Mouse (Mus musculus): Measurements from ENCODE around the gene Mpzl1. TPM values are rescaled to one million over a fixed set of nuclear protein-coding genes. Genes with fewer than 3 reads are reported as not detected.

Gene Mpzl1
- total and polyA plus RNA-seq, 2 experiments from 2014 or later, result 17.9 to 57.5 TPM

DNA sequence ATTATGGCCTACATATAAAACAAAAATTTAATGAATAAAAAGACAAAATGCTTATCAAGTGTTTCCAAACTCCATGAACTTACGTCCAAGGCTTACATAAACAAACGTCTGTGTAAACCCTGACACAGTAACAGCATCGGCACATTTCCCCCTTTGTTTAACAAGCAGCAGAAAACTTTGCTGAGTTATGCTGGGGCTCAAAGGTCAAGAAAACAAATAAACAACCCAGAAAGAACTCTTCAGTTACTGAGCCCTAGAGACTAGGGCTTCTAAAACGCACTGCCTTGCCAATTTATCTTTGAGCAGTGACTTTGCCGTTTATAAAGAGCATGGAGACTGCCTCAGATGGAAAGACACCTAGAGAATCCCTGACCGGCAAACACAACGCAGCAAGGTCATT lies 17.7 kb downstream of the Mpzl1 start:
- Histone ChIP-seq H3K4me3 (ENCODE audit: low read depth, low read length) (no peak overlapping the region), H3K9me3 (replicated peaks; ENCODE audit: control insufficient read depth, low read length) (0 out of 2 replicates have a peak, but pooled peaks cover 8% of the 10 kb centered on the region), H3K4me2 (ENCODE audit: low read depth, low read length) (no peak overlapping the region), H3K36me3 (replicated peaks; ENCODE audit: control insufficient read depth, insufficient read depth, low read length) (peaks cover 11% of the 10 kb centered on the region), H3K27me3 (ENCODE audit: control insufficient read depth, insufficient read depth, low read length) (no peaks in the 10 kb centered on the region), H3K9ac (replicated peaks; ENCODE audit: low read depth, low read length) (no peak overlapping the region), H3K27ac (ENCODE audit: low read depth) (peak overlapping the region; percentile 86), H3K4me1 (ENCODE audit: control insufficient read depth, insufficient read depth) (peaks cover 21% of the 10 kb centered on the region)
- DNase-seq (ENCODE audit: low spot score), result no peak
- WGBS, result 38% methylated on average over 7 of the region's 7 CpGs
- TF ChIP-seq EP300 (IDR thresholded peaks at IDR 0.05; ENCODE audit: low read depth), result no peak
- no peak for TF ChIP-seq CTCF (IDR thresholded peaks at IDR 0.05; ENCODE audit: low read depth)
- ATAC-seq (ENCODE audit: insufficient read depth, low read depth), result no peak

DNA sequence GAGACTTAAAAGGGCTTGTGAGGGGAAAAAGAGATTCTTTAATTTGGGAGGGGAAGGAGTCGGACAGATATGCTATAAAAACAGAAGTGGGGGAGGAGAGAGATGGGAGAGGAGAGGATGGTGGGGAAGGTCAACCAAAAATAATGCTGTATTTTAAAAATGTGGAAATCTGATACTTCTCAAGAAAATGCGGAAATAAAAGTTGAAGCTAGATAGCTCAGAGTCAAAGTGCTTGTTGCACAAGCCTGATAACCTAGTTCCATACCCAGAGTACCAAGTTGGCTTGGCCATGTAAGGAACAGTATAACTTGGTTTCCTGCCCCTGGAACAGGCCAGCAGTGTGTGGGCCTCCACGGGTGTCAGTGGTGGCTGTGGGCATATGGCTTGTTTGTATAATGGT lies 19.5 kb downstream of the Mpzl1 start:
- Histone ChIP-seq H3K4me3 (ENCODE audit: low read depth, low read length) (no peak overlapping the region), H3K9me3 (replicated peaks; ENCODE audit: control insufficient read depth, low read length) (0 out of 2 replicates have a peak, but pooled peaks cover 8% of the 10 kb centered on the region), H3K36me3 (replicated peaks; ENCODE audit: control insufficient read depth, insufficient read depth, low read length) (peaks cover 11% of the 10 kb centered on the region), H3K4me1 (ENCODE audit: control insufficient read depth, insufficient read depth) (peaks cover 24% of the 10 kb centered on the region), H3K4me2 (ENCODE audit: low read depth, low read length) (no peak overlapping the region), H3K27ac (ENCODE audit: low read depth) (no peak overlapping the region), H3K27me3 (ENCODE audit: control insufficient read depth, insufficient read depth, low read length) (no peaks in the 10 kb centered on the region), H3K9ac (replicated peaks; ENCODE audit: low read depth, low read length) (no peak overlapping the region)
- no peak for TF ChIP-seq CTCF (IDR thresholded peaks at IDR 0.05; ENCODE audit: low read depth)
- TF ChIP-seq EP300 (IDR thresholded peaks at IDR 0.05; ENCODE audit: low read depth), result no peak
- ATAC-seq (ENCODE audit: insufficient read depth, low read depth) (no peak), DNase-seq (ENCODE audit: low spot score) (no peak)
- 90% methylated on average over 3 of the region's 3 CpGs for WGBS

DNA sequence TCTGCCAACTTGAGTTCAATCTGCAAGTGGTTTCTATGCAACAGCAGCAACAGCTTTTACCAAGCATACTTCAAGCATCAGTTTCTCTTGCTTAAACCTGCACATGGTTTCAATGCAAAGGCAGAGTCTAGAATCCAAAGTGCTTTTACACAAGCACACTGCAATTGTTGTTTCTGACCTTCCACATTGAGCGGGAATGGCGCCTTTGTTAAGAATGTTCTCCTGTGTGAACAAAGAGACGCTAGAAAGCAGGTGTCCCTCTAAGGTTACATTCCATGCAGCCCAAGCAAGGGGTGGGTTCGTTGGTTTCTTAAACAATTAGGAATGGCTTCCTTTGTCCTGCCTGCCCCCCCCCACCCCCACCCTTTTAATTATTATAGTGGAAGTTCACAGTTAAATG lies 20.4 kb downstream of the Mpzl1 start:
- no peak for DNase-seq (ENCODE audit: low spot score)

DNA sequence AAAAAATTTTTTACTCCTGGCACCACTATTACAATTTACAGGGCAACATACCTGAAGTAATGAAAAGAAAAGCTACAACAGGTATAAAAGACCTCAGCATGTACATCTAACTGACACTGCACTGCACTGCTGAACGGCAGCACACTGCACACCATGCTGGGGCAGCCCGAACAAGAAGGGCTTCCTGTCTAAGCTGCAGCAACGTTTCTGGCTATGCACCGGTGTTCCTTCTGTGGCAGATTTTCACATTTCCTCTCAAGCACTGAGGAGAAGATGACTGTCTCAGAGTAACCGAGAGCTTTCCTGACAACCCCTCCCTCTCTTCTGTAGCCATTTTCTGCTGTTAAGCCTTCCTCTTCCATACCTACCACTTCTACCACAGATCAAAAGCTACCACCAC lies 21.6 kb downstream of the Mpzl1 start:
- peaks cover 12% of the 10 kb centered on the region; the same call in 1 of the 2 replicates for H3K4me1 ChIP-seq (ENCODE audit: control insufficient read depth, insufficient read depth)
- no peak overlapping the region for H3K4me3 ChIP-seq (ENCODE audit: low read depth, low read length)
- no peak for ATAC-seq (ENCODE audit: insufficient read depth, low read depth)
- H3K27ac ChIP-seq (ENCODE audit: low read depth), result no peak overlapping the region
- no peak overlapping the region for H3K9ac ChIP-seq (replicated peaks; ENCODE audit: low read depth, low read length)
- H3K9me3 ChIP-seq (replicated peaks; ENCODE audit: control insufficient read depth, low read length), result 0 out of 2 replicates have a peak, but pooled peaks cover 8% of the 10 kb centered on the region
- WGBS, result 35% methylated on average over 5 of the region's 5 CpGs
- no peak for DNase-seq (ENCODE audit: low spot score)
- no peak for TF ChIP-seq CTCF (IDR thresholded peaks at IDR 0.05; ENCODE audit: low read depth)
- no peak for TF ChIP-seq EP300 (IDR thresholded peaks at IDR 0.05; ENCODE audit: low read depth)
- H3K27me3 ChIP-seq (ENCODE audit: control insufficient read depth, insufficient read depth, low read length), result no peaks in the 10 kb centered on the region
- no peak overlapping the region for H3K4me2 ChIP-seq (ENCODE audit: low read depth, low read length)
- H3K36me3 ChIP-seq (replicated peaks; ENCODE audit: control insufficient read depth, insufficient read depth, low read length), result peaks cover 17% of the 10 kb centered on the region

More for the DNA sequence above, 20.4 kb downstream of the Mpzl1 start:
- TF ChIP-seq CTCF (IDR thresholded peaks at IDR 0.05; ENCODE audit: low read depth) (no peak), EP300 (IDR thresholded peaks at IDR 0.05; ENCODE audit: low read depth) (no peak)
- ATAC-seq (ENCODE audit: insufficient read depth, low read depth), result no peak
- no peak overlapping the region for H3K4me3 ChIP-seq (ENCODE audit: low read depth, low read length)
- no peak overlapping the region for H3K27ac ChIP-seq (ENCODE audit: low read depth)
- no peak overlapping the region for H3K9ac ChIP-seq (replicated peaks; ENCODE audit: low read depth, low read length)
- 83% methylated on average over 4 of the region's 4 CpGs for WGBS
- H3K4me1 ChIP-seq (ENCODE audit: control insufficient read depth, insufficient read depth), result peaks cover 24% of the 10 kb centered on the region
- no peak overlapping the region for H3K4me2 ChIP-seq (ENCODE audit: low read depth, low read length)
- H3K36me3 ChIP-seq (replicated peaks; ENCODE audit: control insufficient read depth, insufficient read depth, low read length), result peaks cover 11% of the 10 kb centered on the region
- 0 out of 2 replicates have a peak, but pooled peaks cover 8% of the 10 kb centered on the region for H3K9me3 ChIP-seq (replicated peaks; ENCODE audit: control insufficient read depth, low read length)
- H3K27me3 ChIP-seq (ENCODE audit: control insufficient read depth, insufficient read depth, low read length), result no peaks in the 10 kb centered on the region

DNA sequence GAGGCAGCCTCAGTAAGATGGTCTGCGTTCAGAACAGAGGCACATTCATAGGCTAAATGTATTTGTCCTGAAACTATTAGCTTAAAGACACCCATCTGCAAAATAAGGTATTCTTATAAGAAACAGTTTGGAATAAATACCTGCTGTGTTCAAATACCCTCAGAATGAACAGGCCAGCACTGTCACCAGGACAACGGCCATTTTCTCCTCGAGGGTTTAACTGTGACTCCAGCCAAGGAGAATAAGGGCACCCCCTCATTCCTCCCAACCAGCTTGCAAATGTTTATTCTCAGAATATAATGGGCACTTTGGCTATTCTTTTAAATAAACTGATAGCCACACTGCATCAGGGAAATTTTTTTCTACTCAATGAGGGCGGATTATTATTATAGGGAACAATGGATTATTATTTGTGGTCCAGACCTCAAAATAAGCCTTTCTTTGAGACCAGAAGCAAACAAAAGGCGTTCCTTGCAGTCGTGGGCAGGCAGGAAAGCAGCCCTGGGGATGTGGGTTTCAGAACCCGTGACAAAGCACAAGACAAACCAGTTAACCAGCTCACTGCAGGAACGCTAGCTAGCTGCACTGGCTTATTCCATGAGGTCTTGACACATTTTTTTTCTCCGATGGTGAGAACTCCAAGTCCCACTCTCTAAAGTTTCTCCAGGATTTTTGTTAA lies 23.9 kb downstream of the Mpzl1 start:
- Histone ChIP-seq H3K9ac (replicated peaks; ENCODE audit: low read depth, low read length) (no peak overlapping the region), H3K27ac (ENCODE audit: low read depth) (peak overlapping the region; percentile 35; the same call in 1 of the 2 replicates)
- no peak for ATAC-seq (ENCODE audit: insufficient read depth, low read depth)

More for the DNA sequence above, 23.9 kb downstream of the Mpzl1 start:
- no peak for DNase-seq (ENCODE audit: low spot score)
- TF ChIP-seq EP300 (IDR thresholded peaks at IDR 0.05; ENCODE audit: low read depth), result no peak
- TF ChIP-seq CTCF (IDR thresholded peaks at IDR 0.05; ENCODE audit: low read depth), result no peak
- 66% methylated on average over 9 of the region's 9 CpGs for WGBS
- Histone ChIP-seq H3K4me1 (ENCODE audit: control insufficient read depth, insufficient read depth) (peaks cover 8% of the 10 kb centered on the region), H3K36me3 (replicated peaks; ENCODE audit: control insufficient read depth, insufficient read depth, low read length) (peaks cover 24% of the 10 kb centered on the region), H3K4me2 (ENCODE audit: low read depth, low read length) (no peak overlapping the region), H3K4me3 (ENCODE audit: low read depth, low read length) (no peak overlapping the region), H3K9me3 (replicated peaks; ENCODE audit: control insufficient read depth, low read length) (0 out of 2 replicates have a peak, but pooled peaks cover 4% of the 10 kb centered on the region), H3K27me3 (ENCODE audit: control insufficient read depth, insufficient read depth, low read length) (no peaks in the 10 kb centered on the region)
